Mouse (Mus musculus): ENCODE measurements at regions not wholly inside any gene's neighbourhood (a gene's known extent, or its start where the extent isn't known, plus 50 kb on each side); places are given as distances from the start of the nearest gene placed in this dataset.

DNA sequence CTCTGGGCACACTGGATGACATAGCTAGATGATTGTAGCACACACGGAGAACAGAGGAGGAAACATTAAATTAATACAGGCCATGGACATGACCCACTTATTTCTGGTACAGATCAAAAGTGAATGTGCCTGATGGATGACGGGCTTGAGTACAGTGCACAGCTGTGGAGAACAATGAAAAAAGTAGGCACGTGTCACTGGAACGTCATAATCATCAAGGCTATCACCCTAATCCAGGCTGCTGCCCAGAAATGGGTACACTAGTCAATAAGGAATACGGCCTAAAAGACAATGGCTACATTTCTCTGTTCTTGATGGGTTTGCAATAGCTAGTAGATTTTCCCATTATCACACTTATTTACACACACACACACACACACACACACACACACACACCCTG, 118.3 kb upstream of the Prdm1 start:
- in situ Hi-C loops (cut with MboI, MseI): no loop called here

- in situ Hi-C loops (cut with MboI, MseI): no loop called here
Measured at GRCm38 (mm10) chr10:44641616-44642015, 113.3 kb upstream of the Prdm1 start.

DNA sequence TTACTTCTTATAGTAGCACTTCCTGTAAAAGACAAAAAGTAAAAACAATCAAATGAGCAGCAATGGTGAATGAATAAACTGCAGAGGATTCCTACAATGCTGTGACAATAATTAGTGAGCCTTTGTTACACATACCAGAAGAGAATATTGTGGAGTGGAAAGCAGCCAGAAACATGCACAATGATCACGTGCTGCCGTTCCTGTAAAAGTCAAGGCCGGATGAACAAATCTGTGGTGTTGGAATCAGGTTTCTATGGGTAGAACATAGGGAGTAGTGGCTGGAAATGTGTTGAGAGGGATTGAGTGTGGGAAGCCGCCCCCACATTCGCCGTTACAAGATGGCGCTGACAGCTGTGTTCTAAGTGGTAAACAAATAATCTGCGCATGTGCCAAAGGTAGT, 112.3 kb upstream of the Prdm1 start:
- in situ Hi-C loops (cut with MboI, MseI): no loop called here

GRCm38 (mm10) chr10:44638678-44639077, 110.4 kb upstream of the Prdm1 start:
- in situ Hi-C loops (cut with MboI, MseI): no loop called here

DNA sequence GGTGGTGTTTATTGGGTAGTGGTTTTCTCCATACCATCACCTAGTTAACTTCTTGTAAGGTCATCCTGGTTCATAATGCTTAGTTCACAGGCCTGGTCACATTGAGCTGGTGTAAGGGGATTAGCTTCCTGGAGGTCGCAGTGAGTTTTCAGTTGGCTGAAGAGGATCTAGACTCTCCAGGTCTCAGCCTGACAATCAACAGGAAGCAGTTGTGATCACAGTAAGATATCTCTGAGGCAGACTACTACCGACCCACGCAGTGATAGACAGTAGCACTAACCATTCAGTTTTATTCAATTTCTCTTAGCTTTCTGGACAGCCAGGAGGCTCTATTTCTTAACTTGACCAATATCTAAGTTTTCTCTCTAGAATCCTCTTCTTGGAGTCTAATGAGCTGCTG, 108.5 kb upstream of the Prdm1 start:
- in situ Hi-C loops (cut with MboI, MseI): no loop called here

- in situ Hi-C loops (cut with MboI, MseI): no loop called here
Measured at GRCm38 (mm10) chr10:44636061-44636460, 107.8 kb upstream of the Prdm1 start.

DNA sequence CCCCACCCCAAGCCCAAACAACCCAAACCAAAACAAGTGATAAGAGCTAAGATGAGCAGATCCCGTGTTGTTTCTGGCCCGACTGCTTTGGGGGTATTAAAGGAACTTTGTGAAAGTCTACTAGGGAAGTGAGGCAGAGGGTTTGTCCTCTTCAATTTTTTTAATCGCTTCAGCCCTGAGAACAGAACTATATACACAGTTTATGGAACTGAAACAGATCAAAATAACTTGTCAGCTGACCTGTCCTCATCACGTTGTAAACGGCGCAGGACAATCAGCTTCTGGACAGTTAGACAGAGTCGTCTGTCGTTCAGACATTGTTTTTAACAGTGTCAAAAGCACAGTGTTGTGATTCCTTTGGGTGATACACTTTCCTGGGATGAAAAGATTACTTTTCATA, 103.3 kb upstream of the Prdm1 start:
- in situ Hi-C loops (cut with MboI, MseI): no loop called here

DNA sequence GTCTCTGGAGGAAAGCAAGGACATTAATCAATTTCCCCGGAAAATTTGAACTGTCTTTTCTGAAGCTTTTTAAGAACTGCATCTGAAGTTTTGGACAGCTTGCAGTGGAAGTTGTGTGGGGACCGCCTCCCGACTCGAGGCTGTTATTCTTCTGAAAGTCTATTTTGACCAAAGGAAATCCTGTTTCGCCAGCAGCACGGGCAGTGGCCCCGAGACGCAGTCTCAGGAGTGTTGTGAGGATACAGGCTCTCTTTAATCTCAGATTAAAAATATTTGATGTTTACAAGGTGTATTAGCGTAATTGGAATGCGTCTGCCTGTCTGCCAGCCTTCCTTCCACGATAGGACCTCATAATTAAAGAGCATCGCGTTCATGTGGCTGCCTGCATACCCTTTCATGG, 102.2 kb upstream of the Prdm1 start:
- in situ Hi-C loops (cut with MboI, MseI): no loop called here

GRCm38 (mm10) chr10:44628387-44628786, 100.1 kb upstream of the Prdm1 start:
- in situ Hi-C loops (cut with MboI, MseI): no loop called here

- in situ Hi-C loops (cut with MboI, MseI): no loop called here
Measured at GRCm38 (mm10) chr10:44627431-44627830, 99.1 kb upstream of the Prdm1 start.

DNA sequence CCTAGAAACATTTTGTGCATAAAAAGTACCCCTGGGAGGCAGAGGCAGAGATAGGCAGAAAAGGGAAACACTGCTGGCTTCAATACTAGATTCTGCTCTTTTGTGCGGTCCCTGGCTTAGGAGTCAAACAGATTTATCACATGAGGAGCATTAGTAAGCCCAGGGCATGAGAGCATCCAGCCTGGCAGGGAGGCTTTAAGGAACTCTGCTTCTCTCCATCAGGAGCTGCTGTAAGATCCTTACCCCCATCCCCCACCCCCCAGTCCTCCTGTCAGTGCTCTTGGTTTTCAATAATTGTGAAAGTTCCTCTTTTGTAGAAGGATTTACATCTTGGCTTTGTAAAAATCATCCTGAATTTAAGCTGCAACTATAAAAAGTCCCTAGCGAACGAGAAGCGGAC, 97.2 kb upstream of the Prdm1 start:
- in situ Hi-C loops (cut with MboI, MseI): no loop called here

DNA sequence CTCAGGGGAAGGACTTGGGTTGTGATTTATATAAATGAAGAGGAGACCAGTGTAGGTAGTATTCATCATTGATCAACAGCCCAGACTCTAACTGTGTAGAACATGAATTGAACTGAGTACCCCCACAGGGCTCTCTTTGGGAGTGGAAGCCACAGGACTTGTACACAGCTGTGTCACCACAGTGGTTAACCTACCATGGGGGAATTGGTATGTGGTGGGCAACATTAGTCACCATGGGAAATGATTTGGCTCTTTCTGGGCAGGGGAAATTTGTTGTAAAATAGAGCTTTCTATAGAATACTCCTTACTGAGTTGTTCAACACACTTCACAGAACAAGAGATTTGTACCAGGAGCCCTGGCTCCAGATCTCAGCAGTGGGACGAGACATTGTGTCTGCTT, 87.3 kb upstream of the Prdm1 start:
- in situ Hi-C loops (cut with MboI, MseI): loop anchor here (5.0 to 10.0 kb wide), 2 partner anchors 43 to 499 kb away; no protein-coding TSS in a partner anchor

- in situ Hi-C loops (cut with MboI, MseI): loop anchor here (10.0 kb wide), 1 partner anchor 502 kb away; no protein-coding TSS in a partner anchor
Measured at GRCm38 (mm10) chr10:44612571-44612970, 84.3 kb upstream of the Prdm1 start.

DNA sequence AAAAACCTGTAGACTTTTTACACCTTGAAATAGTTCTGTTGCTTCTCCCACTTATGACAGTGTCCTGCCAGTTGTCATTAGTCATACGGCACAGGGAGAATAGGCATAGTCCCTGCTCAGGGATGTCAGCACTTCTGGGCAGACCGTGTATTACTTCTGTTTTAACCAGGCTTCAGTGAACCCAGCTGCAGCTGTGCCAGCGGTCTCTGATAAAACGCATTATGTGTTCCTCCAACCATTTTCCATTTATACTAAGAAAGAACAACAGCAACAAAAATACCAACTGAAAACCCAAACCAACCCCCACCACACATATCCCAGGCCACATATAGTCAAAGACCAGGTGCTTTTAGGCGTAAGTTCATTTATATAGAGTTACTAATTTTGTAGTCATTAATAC, 83.1 kb upstream of the Prdm1 start:
- in situ Hi-C loops (cut with MboI, MseI): loop anchor here (10.0 kb wide), 1 partner anchor 503 kb away; no protein-coding TSS in a partner anchor

GRCm38 (mm10) chr10:44609187-44609586, 80.9 kb upstream of the Prdm1 start:
- in situ Hi-C loops (cut with MboI, MseI): no loop called here

- in situ Hi-C loops (cut with MboI, MseI): no loop called here
Measured at GRCm38 (mm10) chr10:44607334-44607851, 79.1 kb upstream of the Prdm1 start.

DNA sequence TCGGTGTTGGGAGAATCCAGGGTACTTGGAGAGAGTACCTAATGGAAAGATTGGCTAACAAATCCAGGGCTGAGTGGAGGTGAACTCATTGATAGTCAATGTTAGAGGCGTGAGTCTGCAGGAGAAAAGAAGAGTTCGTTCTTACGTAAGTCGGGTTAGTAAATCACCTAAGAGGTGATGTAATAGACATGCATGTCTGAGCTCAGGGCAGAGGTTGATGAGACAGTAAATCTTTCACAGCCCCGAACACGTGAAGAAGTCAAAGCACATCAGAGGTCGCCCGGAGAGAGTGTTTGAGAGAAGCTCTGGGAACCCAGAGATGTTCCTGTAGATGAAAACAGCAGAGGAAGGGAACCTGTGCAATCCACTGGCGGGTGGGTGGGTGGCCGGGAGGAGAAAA, 76.2 kb upstream of the Prdm1 start:
- in situ Hi-C loops (cut with MboI, MseI): no loop called here

DNA sequence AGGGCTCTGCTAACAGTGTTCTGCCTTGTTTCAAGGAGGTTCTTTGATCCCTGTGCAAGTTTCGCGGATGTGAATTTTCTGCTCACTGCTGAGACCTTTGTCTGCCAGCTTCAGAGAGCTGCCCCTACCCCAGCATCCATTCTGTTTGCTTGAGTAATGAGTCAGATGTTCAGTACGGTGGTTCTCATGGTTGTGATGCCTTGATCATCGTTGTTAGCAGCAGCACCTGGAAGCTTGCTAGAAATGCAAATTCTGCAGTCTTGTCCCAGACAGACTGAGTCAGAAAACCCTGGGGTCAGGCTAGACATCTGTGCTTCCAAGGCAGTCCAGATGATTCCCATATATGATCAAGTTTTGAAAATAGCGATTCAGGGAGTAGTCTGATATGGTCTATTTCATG, 75.2 kb upstream of the Prdm1 start:
- in situ Hi-C loops (cut with MboI, MseI): no loop called here

DNA sequence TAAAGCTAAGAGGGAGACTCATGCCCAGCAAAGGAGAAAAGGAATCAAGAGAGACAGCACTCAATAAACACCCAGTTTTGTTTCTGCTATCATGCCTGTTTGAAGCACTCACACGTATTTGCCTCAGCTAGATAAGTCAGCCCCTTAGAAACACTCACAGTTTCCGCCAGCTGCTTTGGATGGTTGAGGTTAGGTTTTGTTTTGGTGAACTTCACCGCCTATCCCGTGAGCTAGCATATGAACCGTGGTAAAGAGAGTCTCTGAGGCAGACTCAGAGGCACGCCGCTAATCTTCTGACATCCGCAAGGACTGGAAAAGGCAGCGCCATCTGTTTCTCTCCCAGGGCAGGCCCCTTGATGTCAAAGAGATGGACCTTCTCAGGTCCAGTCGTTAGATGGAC, 73.2 kb upstream of the Prdm1 start:
- in situ Hi-C loops (cut with MboI, MseI): no loop called here

- in situ Hi-C loops (cut with MboI, MseI): no loop called here
Measured at GRCm38 (mm10) chr10:44599964-44600334, 71.6 kb upstream of the Prdm1 start.

GRCm38 (mm10) chr10:44599331-44599963, 71.1 kb upstream of the Prdm1 start:
- in situ Hi-C loops (cut with MboI, MseI): no loop called here

DNA sequence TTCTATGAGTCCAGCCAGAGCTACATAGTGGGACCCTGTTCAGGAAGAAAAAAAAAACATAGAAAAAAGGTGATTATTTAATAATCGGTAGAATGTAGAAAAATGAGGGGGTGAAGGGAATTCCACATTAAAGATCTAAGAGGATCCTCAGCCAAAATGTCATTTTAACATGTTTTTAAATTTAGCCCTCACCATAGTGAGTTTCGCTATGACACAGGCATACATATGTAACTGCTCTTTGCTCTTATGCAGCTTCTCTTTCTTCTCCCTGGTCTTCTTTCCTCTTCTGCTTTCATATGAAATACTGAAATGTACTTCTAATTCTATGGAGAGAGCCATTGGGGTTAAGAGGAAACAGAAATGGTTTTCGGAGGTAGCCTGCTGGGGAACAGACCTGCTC, 70.3 kb upstream of the Prdm1 start:
- in situ Hi-C loops (cut with MboI, MseI): no loop called here

DNA sequence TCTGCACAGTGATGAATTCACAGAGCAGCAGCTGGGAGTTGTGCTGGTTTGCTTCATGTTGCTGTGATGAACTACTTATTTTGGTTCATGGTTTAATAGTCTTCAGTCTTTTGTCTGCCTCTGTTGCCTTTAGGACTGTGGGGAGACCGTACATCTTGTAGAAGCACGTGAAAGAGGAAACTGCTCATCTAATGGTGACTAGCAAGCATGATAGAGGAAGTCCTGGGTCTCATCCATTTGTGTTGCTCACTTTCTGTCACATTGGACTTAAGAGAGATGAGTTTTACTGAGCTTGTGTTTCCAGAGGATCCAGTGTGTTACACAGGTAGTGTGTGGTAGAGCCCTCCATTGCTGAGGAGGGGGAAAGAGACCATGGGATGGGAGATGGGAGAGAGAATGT, 67.6 kb upstream of the Prdm1 start:
- in situ Hi-C loops (cut with MboI, MseI): no loop called here

DNA sequence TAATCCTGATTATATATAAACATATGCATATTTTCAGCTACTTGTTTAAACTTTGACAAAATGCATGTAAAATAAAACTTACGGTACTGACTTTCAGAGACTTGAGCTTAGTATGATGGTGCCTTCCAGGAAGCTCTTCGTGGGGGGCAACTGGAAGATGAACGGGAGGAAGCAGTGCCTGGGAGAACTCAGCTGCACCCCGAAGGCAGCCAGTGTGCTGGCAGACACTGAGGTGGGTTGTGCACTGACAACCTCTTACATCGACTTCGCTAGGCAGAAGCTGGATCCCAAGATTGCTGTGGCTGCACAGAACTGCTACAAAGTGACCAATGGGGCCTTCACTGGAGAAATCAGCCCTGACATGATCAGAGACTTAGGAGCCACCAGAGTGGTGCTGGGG, 61.5 kb upstream of the Prdm1 start:
- in situ Hi-C loops (cut with MboI, MseI): no loop called here

Measured in T-helper 1 cell (primary cell).